Mouse (Mus musculus) CD4-positive, CD25-positive, alpha-beta regulatory T cell, adult 2 months (primary cell): ENCODE measurements at regions not wholly inside any gene's neighbourhood (a gene's known extent, or its start where the extent isn't known, plus 50 kb on each side); places are given as distances from the start of the nearest gene placed in this dataset.
A peak's percentile ranks its signal among the peaks of the same experiment; 100 is the strongest.

Experiments
- DNase-seq: peaks from one replicate; pipeline ENCODE4 v3.0.0-alpha.2; 2012; ENCODE audit warnings: low read depth, low spot score

DNA sequence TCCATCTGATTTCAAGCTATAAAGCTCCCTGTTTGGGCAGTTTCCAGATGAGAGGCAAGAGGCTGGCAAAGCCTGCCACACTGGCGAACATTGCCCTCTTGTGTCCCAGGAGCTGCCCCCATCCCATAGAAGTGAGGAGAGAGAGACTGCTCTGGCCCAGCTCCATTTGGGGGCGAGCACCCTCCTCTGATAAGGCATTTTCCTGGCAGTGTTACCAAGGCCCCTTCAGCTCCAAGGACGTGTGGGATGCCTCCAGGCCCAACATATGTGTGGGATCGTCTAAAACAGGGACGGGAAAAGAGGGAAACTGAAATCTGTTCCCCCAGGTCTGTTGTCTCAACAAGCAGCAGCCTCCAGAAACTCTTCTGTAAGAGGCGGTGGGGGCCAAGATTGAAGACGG is 88.0 kb upstream of the Csf3r start:
- no peak for DNase-seq

DNA sequence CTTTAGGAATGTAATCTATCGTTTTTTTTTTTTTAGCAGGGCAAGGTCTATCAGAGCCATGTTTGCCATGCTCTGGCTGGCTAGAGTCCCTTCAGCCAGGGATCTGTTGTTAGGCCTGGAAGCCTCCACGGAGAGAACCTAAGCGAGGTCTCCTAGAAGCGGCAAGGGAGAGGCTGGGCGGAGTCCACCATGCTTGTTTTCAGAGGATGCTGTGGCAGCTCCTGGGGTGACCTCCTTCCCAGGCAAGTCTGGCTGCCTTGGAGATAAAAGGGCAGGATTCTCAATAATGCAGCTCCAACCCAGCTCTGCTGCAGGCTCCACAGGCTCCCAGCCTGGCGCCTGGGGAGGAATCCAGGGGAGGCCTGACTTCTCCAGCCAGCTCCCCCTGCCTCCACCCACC is 86.2 kb upstream of the Csf3r start:
- DNase-seq: no peak

DNA sequence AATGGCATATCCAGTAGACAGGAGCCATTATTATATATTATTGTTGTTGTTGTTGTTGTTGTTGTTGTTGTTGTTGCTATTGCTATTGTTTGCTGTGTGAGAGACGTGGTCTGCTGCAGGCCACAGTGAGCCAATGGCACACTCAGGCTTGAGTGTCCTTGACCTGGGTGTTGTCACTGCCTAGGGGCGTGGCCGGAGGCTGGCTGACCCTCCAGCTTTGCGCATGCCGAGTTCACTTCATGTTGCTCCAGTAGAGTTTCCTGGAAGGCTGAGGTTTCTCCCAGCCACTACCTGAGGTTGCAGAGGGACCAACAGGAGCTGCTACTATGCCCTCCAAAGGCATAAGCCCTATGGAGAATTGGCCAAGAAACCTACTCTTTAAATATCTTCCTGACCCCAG is 83.1 kb upstream of the Csf3r start:
- DNase-seq: no peak

DNA sequence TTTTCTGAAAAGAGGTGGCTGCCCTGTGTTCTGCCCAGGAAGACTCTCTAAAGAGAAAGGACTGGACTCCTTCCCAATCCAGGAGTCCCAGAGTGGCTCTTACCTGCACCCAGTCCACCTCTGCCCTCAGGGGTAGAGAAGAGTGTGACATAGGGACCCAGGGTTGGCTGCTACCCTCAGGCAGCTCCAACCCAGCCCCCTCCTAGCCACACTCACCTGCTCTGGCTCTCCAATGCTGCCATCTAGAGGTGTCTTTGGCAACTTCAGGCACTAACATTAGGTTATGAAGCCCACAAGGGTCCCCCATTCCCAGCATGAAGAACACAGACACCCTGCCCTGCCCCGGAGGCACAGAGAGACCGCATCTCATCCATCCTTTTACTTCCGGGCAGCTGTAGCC is 82.4 kb upstream of the Csf3r start:
- no peak for DNase-seq

DNA sequence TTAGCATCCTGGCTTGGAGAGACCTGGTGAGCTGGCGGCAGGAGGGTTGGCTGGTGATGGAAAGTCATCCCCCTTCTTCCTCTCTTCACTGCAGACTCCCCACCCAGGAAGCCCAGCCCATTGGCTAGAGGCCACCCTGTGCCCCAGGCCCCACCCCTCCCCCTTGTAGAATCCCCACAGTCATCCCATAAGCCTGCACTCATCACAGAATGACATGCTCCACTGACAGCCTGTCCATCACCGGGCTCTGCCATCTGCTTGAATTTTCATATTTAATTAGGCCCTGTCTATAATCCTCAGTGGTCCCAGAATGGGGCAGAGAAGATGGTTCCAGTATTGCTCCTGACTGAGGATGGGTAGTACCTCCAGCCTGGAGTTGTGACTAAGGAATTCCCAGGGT is 79.3 kb upstream of the Csf3r start:
- no peak for DNase-seq

DNA sequence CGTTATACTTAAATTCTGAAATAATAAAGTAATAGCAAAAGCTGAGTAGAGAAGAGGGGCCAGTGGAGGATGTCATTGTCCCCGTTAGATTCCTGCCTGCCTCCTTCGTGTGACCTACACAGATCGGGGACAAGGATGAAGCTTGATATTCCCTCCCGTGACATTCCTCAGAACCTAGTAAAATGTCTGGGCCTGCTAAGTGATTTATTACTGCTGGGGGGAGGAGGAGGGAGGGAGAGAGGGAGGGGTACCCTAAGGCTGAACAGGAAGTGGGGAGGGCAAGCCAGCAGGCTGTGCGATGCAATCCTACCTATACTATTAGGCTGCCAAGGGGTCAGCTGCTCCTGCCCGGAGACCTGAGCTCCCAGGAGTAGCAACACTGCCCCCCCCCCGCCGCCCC is 64.9 kb upstream of the Csf3r start:
- DNase-seq: no peak

DNA sequence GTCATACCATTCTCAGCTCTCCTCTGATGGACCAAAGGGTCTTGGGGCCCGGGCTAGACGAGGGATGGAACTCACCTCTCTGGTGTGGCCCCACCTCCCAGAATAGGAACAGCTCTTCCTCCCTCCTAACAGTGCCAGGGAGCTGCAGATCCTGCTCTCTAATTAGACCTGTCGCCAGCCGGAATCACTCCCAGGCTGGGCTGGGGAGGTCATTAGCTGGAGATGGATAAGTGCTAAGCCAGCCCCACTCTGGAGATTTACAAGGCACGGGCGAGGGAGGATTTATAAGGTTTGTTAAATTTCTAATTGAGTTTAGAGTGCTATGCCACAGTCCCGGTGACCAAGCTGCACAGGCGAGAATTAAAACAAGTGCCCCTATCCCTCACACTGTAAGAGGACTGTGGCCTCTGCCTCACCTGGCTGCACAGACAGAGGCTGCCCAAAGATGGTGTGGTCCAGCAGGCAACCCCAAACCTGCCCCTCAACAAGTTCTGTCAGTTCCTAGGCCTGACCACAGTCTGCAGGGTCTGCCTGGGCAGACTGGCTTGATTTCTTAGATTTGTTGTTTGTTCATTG is 63.6 kb upstream of the Csf3r start:
- DNase-seq: no peak

DNA sequence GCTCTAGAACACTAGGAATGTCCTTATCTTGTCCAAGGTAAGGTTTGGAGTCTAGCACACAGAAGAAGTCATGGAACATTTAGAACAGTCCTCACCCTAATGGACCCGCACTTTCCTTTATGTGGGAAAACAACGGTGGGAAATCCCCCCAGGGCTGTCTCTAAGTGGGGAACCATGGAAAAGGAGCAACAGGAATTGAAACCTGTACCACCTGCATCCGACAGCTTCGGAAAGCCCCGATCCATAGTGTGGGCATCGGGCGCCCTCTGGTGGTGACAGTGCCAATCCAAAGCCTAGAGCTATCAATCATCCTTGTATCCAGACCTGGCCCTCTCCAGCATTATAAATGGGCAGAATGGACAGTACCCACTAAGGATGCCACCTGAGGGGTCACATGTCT is 61.7 kb upstream of the Csf3r start:
- DNase-seq: peak; percentile 75
